Mouse (Mus musculus): Measurements from ENCODE around the gene Cct4.

GRCm38 (mm10) chr11:23020116-23020770 is 29.9 kb downstream of the Cct4 start:
- TF ChIP-seq NRF1 (IDR thresholded peaks at IDR 0.05; ENCODE audit: low read depth, low read length) (no peak), CTCF (conservative IDR thresholded peaks at IDR 0.05 in 1 of 2, IDR thresholded peaks at IDR 0.05 in 1 of 2; ENCODE audit: low read depth in 2 of 2, low read length in 2 of 2) (no peak), ZMIZ1 (IDR thresholded peaks at IDR 0.05; ENCODE audit: low read depth, low read length) (no peak), POLR2AphosphoS2 (IDR thresholded peaks at IDR 0.05; ENCODE audit: low read depth, low read length) (no peak), POLR2A (IDR thresholded peaks at IDR 0.05; ENCODE audit: low read depth, low read length) (no peak), SMC3 (IDR thresholded peaks at IDR 0.05; ENCODE audit: low read depth, low read length) (no peak), EP300 (IDR thresholded peaks at IDR 0.05; ENCODE audit: low read length) (no peak), ETS1 (conservative IDR thresholded peaks at IDR 0.05; ENCODE audit: low read depth, low read length) (no peak), CHD2 (IDR thresholded peaks at IDR 0.05; ENCODE audit: low read length) (no peak), ELF1 (IDR thresholded peaks at IDR 0.05; ENCODE audit: low read depth, low read length) (no peak), MAX (IDR thresholded peaks at IDR 0.05; ENCODE audit: low read length) (no peak), GABPA (IDR thresholded peaks at IDR 0.05; ENCODE audit: insufficient replicate concordance, low read depth, low read length) (no peak), USF2 (conservative IDR thresholded peaks at IDR 0.05; ENCODE audit: low read depth, low read length) (no peak), MEF2A (IDR thresholded peaks at IDR 0.05; ENCODE audit: borderline replicate concordance, low read depth, low read length) (no peak)
